Comparison of ENCODE assay signal across 20 mouse cellular contexts in the genomic region with DNA sequence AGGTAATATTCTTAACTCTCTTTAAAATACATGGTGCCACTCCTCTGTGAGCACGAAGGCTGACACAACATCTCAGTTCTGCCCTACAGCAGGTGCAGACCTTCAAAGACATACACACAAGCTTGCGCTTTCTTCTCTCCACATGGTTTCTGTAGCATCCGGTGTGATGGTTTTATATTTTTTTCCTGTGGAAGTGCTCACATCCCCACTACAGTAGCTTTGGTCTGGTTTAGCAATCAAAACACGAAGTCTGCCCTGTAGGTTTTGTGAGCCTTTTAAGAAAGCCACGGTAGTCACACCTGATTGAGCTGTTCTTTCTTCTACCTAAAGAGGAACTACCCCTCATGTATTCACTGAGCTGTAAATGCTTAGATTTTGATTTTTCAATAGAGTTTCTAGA. TPM values are rescaled to one million over a fixed set of nuclear protein-coding genes. Genes with fewer than 3 reads are reported as not detected.
DNase-seq lines count a peak whose midpoint lies in the region; ATAC-seq and TF ChIP-seq lines count a peak whose summit lies in the region.
"Had no signal": no experiment of that assay in that cellular context is flagged by ENCODE, and none has a peak within 500 bp of the region (broad histone marks: within the 10 kb centered on the region; RNA-seq: fewer than 3 reads in every experiment).

No protein-coding gene starts in this region.

- no peaks in the 10 kb centered on the region for H3K4me1 ChIP-seq in midbrain, embryonic 15.5 days
- no peaks in the 10 kb centered on the region for H3K4me1 ChIP-seq in midbrain, postnatal 0 days (ENCODE audit: insufficient read depth, low read length)
- H3K4me1 ChIP-seq in heart, embryonic 11.5 days (ENCODE audit: control insufficient read depth, insufficient read depth, low read length) = no peaks in the 10 kb centered on the region
- H3K4me1 ChIP-seq: embryonic facial prominence, embryonic 13.5 days; heart, embryonic 12.5 days; limb, embryonic 10.5 days had no signal

- H3K27me3 ChIP-seq in midbrain, embryonic 15.5 days (replicated peaks) = no peaks in the 10 kb centered on the region
- H3K27me3 ChIP-seq in midbrain, postnatal 0 days (ENCODE audit: insufficient read depth, low read length) = no peaks in the 10 kb centered on the region
- no peaks in the 10 kb centered on the region for H3K27me3 ChIP-seq in heart, embryonic 11.5 days (ENCODE audit: control insufficient read depth, insufficient read depth, low read length)
- H3K27me3 ChIP-seq: embryonic facial prominence, embryonic 13.5 days; heart, embryonic 12.5 days had no signal

- no peak overlapping the region for H3K27ac ChIP-seq in midbrain, embryonic 15.5 days
- no peak overlapping the region for H3K27ac ChIP-seq in midbrain, postnatal 0 days (ENCODE audit: low read depth, low read length)
- H3K27ac ChIP-seq in heart, embryonic 11.5 days (ENCODE audit: low read depth, low read length) = no peak overlapping the region
- H3K27ac ChIP-seq: embryonic facial prominence, embryonic 13.5 days; forebrain, embryonic 10.5 days; kidney, postnatal 0 days; limb, embryonic 10.5 days; liver, embryonic 14.5 days; macrophage had no signal

- no peak for TF ChIP-seq CTCF in midbrain, postnatal 0 days (IDR thresholded peaks at IDR 0.05)

- peak; percentile 71 for ATAC-seq in midbrain, embryonic 15.5 days (replicated peaks)
- ATAC-seq in midbrain, postnatal 0 days (ENCODE audit: low FRiP score) = no peak
- peak; percentile 88 for ATAC-seq in inflammation-experienced regulatory T-cells, adult 6 months
- no peak for ATAC-seq in heart, embryonic 11.5 days (replicated peaks; ENCODE audit: insufficient number of reproducible peaks, low FRiP score, low TSS enrichment)

- H3K9ac ChIP-seq in midbrain, embryonic 15.5 days = no peak overlapping the region
- H3K9ac ChIP-seq in midbrain, postnatal 0 days (replicated peaks; ENCODE audit: low read length, poor library complexity, severe bottlenecking) = no peak overlapping the region
- H3K9ac ChIP-seq in heart, embryonic 11.5 days (ENCODE audit: low read depth, low read length) = no peak overlapping the region
- H3K9ac ChIP-seq: embryonic facial prominence, embryonic 13.5 days; heart, embryonic 12.5 days; liver, embryonic 14.5 days had no signal

- no peaks in the 10 kb centered on the region for H3K9me3 ChIP-seq in midbrain, embryonic 15.5 days
- no peaks in the 10 kb centered on the region for H3K9me3 ChIP-seq in midbrain, postnatal 0 days (ENCODE audit: low read length)
- no peaks in the 10 kb centered on the region for H3K9me3 ChIP-seq in heart, embryonic 11.5 days (replicated peaks; ENCODE audit: control insufficient read depth, low read length)
- H3K9me3 ChIP-seq: embryonic facial prominence, embryonic 13.5 days; forebrain, embryonic 10.5 days; heart, embryonic 12.5 days; limb, embryonic 10.5 days had no signal

- WGBS in midbrain, embryonic 15.5 days = 49% methylated on average over 5 of the region's 5 CpGs
- WGBS in midbrain, postnatal 0 days = 39% methylated on average over 5 of the region's 5 CpGs
- WGBS in heart, embryonic 11.5 days (ENCODE audit: insufficient replicate concordance) = 81% methylated on average over 5 of the region's 5 CpGs

- no peak overlapping the region for H3K4me3 ChIP-seq in midbrain, embryonic 15.5 days
- H3K4me3 ChIP-seq in midbrain, postnatal 0 days (ENCODE audit: low read depth, low read length) = no peak overlapping the region
- H3K4me3 ChIP-seq in heart, embryonic 11.5 days (ENCODE audit: low read depth, low read length) = no peak overlapping the region
- H3K4me3 ChIP-seq: embryonic facial prominence, embryonic 13.5 days; forebrain, embryonic 10.5 days; heart, embryonic 12.5 days; limb, embryonic 10.5 days; myocyte had no signal

- no peaks in the 10 kb centered on the region for H3K36me3 ChIP-seq in midbrain, embryonic 15.5 days (replicated peaks)
- no peaks in the 10 kb centered on the region for H3K36me3 ChIP-seq in midbrain, postnatal 0 days (ENCODE audit: insufficient read depth, low read length)
- no peaks in the 10 kb centered on the region for H3K36me3 ChIP-seq in heart, embryonic 11.5 days (ENCODE audit: control insufficient read depth, insufficient read depth, low read length)
- H3K36me3 ChIP-seq: embryonic facial prominence, embryonic 13.5 days; forebrain, embryonic 10.5 days; heart, embryonic 12.5 days; limb, embryonic 10.5 days had no signal

- no peak for DNase-seq in midbrain, postnatal 0 days (ENCODE audit: low spot score)
- peak; percentile 73 to 74 for DNase-seq in CD8-positive naive resting alpha-beta T cell, adult 2 months (ENCODE audit: low read depth in 2 of 2, low spot score in 2 of 2)
- peak; percentile 68 for DNase-seq in thymus, postnatal 14 days
- no peak for DNase-seq in layer of hippocampus, postnatal 25 days (ENCODE audit: extremely low spot score in 1 of 2, low spot score in 1 of 2)
- no peak for DNase-seq in cerebellum, postnatal 25 days
- DNase-seq: adrenal gland, adult 2 months; cerebellum, postnatal 14 days; heart, postnatal 4 days had no signal

- H3K4me2 ChIP-seq in midbrain, embryonic 15.5 days = no peak overlapping the region
- H3K4me2 ChIP-seq in midbrain, postnatal 0 days (ENCODE audit: low read depth, low read length, poor library complexity, severe bottlenecking) = no peak overlapping the region
- no peak overlapping the region for H3K4me2 ChIP-seq in heart, embryonic 11.5 days
- H3K4me2 ChIP-seq: embryonic facial prominence, embryonic 13.5 days; heart, embryonic 12.5 days had no signal

RNA-seq across cellular contexts. Expression of a gene that starts 12.7 kb away (rescaled TPM):
- 4.3 and 6.5 TPM in 2 replicates for polyA plus RNA-seq in midbrain, embryonic 15.5 days (2015; fragmentation: Nextera tagmentation; extraction: Ambion mirVana)
- total RNA-seq in midbrain, postnatal 0 days (2014; rRNA removed) = 16.7 and 18.7 TPM in 2 replicates
- 9.5 and 10.8 TPM in 2 replicates for polyA plus RNA-seq in midbrain, postnatal 0 days (2015; fragmentation: Nextera tagmentation; extraction: Ambion mirVana)
- 10 to 100 TPM; 28.7 to 30.5 (median 29.4) TPM for polyA plus RNA-seq in inflammation-experienced regulatory T-cells, adult 6 months (2017; shearing (Covaris generic))
- 4.2 and 4.7 TPM in 2 replicates for polyA plus RNA-seq in heart, embryonic 11.5 days (2014; fragmentation: Nextera tagmentation; extraction: Ambion mirVana)
- 10 to 100 TPM; 41.0 to 49.9 TPM for total RNA-seq in layer of hippocampus, postnatal 25 days (2021)

RNA-seq across cellular contexts. Expression of a gene that starts 34.9 kb away (rescaled TPM):
- not detected in 2 replicates for polyA plus RNA-seq in midbrain, embryonic 15.5 days (2015; fragmentation: Nextera tagmentation; extraction: Ambion mirVana)
- total RNA-seq in midbrain, postnatal 0 days (2014; rRNA removed) = 0.11 and 0.24 TPM in 2 replicates
- not detected in 2 replicates for polyA plus RNA-seq in midbrain, postnatal 0 days (2015; fragmentation: Nextera tagmentation; extraction: Ambion mirVana)
- not detected for polyA plus RNA-seq in inflammation-experienced regulatory T-cells, adult 6 months (2017; shearing (Covaris generic))
- 0.42 and 0.52 TPM in 2 replicates for polyA plus RNA-seq in heart, embryonic 11.5 days (2014; fragmentation: Nextera tagmentation; extraction: Ambion mirVana)
- under 1 TPM in 1 of 2 experiments, not detected in 1; 0.10 TPM for total RNA-seq in layer of hippocampus, postnatal 25 days (2021)
- total RNA-seq: adrenal gland, adult 2 months; gastrocnemius, adult 8-10 months; heart, postnatal 4 days had no signal
- polyA plus RNA-seq: adrenal gland, adult 2 months; embryonic facial prominence, embryonic 13.5 days; forebrain, embryonic 10.5 days; kidney, postnatal 0 days; limb, embryonic 10.5 days; liver, embryonic 14.5 days; macrophage had no signal

Comparison
In these comparisons a context has a peak if more than half of its experiments do, and no peak if none do; other contexts are left out.
1. ATAC-seq: peak in midbrain, embryonic 15.5 days (single experiment) and inflammation-experienced regulatory T-cells, adult 6 months (single experiment); none in midbrain, postnatal 0 days (single experiment) and heart, embryonic 11.5 days (single experiment).
2. DNase-seq: peak in CD8-positive naive resting alpha-beta T cell, adult 2 months (2 of 2) and thymus, postnatal 14 days (single experiment); none in midbrain, postnatal 0 days (single experiment), layer of hippocampus, postnatal 25 days (0 of 2) and cerebellum, postnatal 25 days (0 of 2).